ENCODE assay signal across 7 mouse cellular contexts in genomic region chr16:45843351-45843891, GRCm38 (mm10).
DNase-seq lines count a peak whose midpoint lies in the region; ATAC-seq lines count a peak whose summit lies in the region.

No protein-coding gene starts in this region.

- H3K9ac ChIP-seq in hindbrain, embryonic 15.5 days = peak overlapping the region; percentile 66
- H3K9ac ChIP-seq in liver, embryonic 11.5 days (ENCODE audit: low read depth, low read length) = peak overlapping the region; percentile 78
- peak overlapping the region; percentile 62 for H3K9ac ChIP-seq in neural tube, embryonic 11.5 days (ENCODE audit: low read length)

- peak overlapping the region; percentile 87 for H3K4me3 ChIP-seq in hindbrain, embryonic 15.5 days
- H3K4me3 ChIP-seq in liver, embryonic 11.5 days (ENCODE audit: low read depth, low read length) = peak overlapping the region; percentile 62
- H3K4me3 ChIP-seq in neural tube, embryonic 11.5 days (ENCODE audit: low read depth, low read length) = peak overlapping the region; percentile 61

- no peaks in the 10 kb centered on the region for H3K9me3 ChIP-seq in hindbrain, embryonic 15.5 days
- no peaks in the 10 kb centered on the region for H3K9me3 ChIP-seq in liver, embryonic 11.5 days (ENCODE audit: control insufficient read depth, low read length)
- no peaks in the 10 kb centered on the region for H3K9me3 ChIP-seq in neural tube, embryonic 11.5 days (ENCODE audit: control insufficient read depth, low read length)

- H3K4me1 ChIP-seq in hindbrain, embryonic 15.5 days (replicated peaks) = peaks cover 31% of the 10 kb centered on the region
- H3K4me1 ChIP-seq in liver, embryonic 11.5 days (replicated peaks; ENCODE audit: control insufficient read depth, insufficient read depth, low read length) = peaks cover 12% of the 10 kb centered on the region; the same call in 1 of the 2 replicates
- peaks cover 7% of the 10 kb centered on the region for H3K4me1 ChIP-seq in neural tube, embryonic 11.5 days (ENCODE audit: control insufficient read depth, insufficient read depth, low read length)

- H3K27me3 ChIP-seq in hindbrain, embryonic 15.5 days = peaks cover 6% of the 10 kb centered on the region; the same call in 1 of the 2 replicates
- H3K27me3 ChIP-seq in liver, embryonic 11.5 days (replicated peaks; ENCODE audit: control insufficient read depth, insufficient read depth, low read length) = peaks cover 26% of the 10 kb centered on the region
- H3K27me3 ChIP-seq in neural tube, embryonic 11.5 days (ENCODE audit: control insufficient read depth, insufficient read depth, low read length) = 0 out of 2 replicates have a peak, but pooled peaks cover 3% of the 10 kb centered on the region

- peak overlapping the region; percentile 100 for H3K4me2 ChIP-seq in hindbrain, embryonic 15.5 days
- H3K4me2 ChIP-seq in liver, embryonic 11.5 days = peak overlapping the region; percentile 67
- H3K4me2 ChIP-seq in neural tube, embryonic 11.5 days (ENCODE audit: low read depth) = peak overlapping the region; percentile 81

- DNase-seq in ES-CJ7 (ENCODE audit: low read depth, low spot score) (peak; percentile 59), MN1 (ENCODE audit: low spot score) (no peak)
- peak; percentile 61 for DNase-seq in adrenal gland, postnatal 10 days
- peak; percentile 44 for DNase-seq in gastrocnemius, postnatal 10 days
- peak; percentile 41 for DNase-seq in liver, embryonic 11.5 days (ENCODE audit: low spot score)
- DNase-seq in neural tube, embryonic 11.5 days (ENCODE audit: low spot score) = peak; percentile 64

- peak; percentile 10; the same call in 1 of the 2 replicates for ATAC-seq in hindbrain, embryonic 15.5 days (ENCODE audit: low FRiP score, low read depth)
- no peak for ATAC-seq in liver, embryonic 11.5 days (replicated peaks; ENCODE audit: low FRiP score)
- peak; percentile 14 for ATAC-seq in neural tube, embryonic 11.5 days (ENCODE audit: insufficient read depth, low FRiP score, low TSS enrichment)

- H3K36me3 ChIP-seq in hindbrain, embryonic 15.5 days = no peaks in the 10 kb centered on the region
- no peaks in the 10 kb centered on the region for H3K36me3 ChIP-seq in liver, embryonic 11.5 days (ENCODE audit: control insufficient read depth, insufficient read depth, low read length)
- H3K36me3 ChIP-seq in neural tube, embryonic 11.5 days (ENCODE audit: control insufficient read depth, insufficient read depth, low read length) = no peaks in the 10 kb centered on the region

- WGBS in hindbrain, embryonic 15.5 days = under 1% methylated on average over 16 of the region's 16 CpGs
- WGBS in liver, embryonic 11.5 days = 2% methylated on average over 16 of the region's 16 CpGs
- WGBS in neural tube, embryonic 11.5 days = 0% methylated on average over 16 of the region's 16 CpGs

- H3K27ac ChIP-seq in hindbrain, embryonic 15.5 days (replicated peaks) = peak overlapping the region; percentile 73
- H3K27ac ChIP-seq in liver, embryonic 11.5 days (ENCODE audit: low read depth, low read length) = peak overlapping the region; percentile 71
- no peak overlapping the region for H3K27ac ChIP-seq in neural tube, embryonic 11.5 days (ENCODE audit: low read depth, low read length)
